Mouse (Mus musculus): ENCODE results near the gene Ralgapa2.

Gene Ralgapa2

DNA sequence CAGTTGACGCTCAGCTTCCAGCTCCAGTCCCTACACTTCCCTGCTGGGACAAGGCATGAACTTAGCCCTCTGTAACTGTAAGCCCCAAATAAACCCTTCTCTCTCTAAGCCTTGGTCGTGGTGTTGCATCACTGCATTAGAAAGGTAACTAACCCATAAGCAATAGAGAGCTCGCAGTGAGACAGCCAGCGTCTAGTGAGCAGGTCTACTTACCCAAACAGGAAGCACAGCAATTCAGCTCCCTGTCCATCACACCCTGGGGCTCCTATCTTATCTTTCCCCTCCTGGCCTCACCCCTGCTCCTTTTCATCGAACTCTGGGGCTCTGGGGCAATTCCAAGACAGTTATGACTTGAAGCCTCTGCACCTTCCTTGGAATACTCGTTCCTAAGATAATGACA, 13.8 kb downstream of the Ralgapa2 start:
- WGBS = 86% methylated on average over 6 of the region's 6 CpGs

DNA sequence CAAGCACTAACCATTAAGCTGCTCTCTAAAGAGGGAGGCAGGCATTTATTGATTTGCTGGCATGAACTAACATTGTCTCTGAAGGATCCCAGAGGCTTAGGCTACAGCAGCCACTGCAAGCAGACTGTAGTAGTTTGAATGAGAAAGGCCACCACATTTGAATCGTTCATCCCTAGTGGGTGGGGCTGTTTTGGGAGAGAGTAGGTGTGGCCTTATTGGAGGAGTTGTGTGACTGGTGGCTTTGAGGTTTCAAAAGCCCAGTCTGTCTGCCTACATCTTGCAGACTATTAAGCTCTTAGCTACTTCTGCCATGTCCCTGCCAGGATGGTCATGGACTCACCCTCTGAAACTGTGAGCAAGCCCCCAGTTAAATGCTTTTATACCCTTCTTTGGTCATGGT, 15.1 kb downstream of the Ralgapa2 start:
- WGBS = 26% methylated on average over 1 of the region's 1 CpGs

DNA sequence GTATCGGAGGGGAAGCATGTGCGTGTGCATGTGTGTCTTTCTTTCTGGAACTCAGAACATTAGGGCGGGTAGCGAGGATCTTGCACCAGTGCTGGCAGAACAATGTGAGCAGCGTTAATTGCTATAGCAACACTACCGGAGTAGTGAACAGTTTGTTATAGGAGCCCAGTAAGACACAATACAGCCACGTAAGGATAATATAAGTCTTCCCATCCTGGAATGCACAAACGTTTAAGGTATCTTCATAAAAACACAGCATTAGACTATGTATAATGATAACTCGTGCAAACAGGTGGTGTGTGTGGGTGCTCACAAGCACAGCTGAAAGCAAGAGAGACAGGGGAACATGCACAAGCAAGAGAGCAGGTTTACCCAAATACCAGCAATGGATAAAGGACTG, 16.4 kb downstream of the Ralgapa2 start:
- 60% methylated on average over 9 of the region's 9 CpGs for WGBS

DNA sequence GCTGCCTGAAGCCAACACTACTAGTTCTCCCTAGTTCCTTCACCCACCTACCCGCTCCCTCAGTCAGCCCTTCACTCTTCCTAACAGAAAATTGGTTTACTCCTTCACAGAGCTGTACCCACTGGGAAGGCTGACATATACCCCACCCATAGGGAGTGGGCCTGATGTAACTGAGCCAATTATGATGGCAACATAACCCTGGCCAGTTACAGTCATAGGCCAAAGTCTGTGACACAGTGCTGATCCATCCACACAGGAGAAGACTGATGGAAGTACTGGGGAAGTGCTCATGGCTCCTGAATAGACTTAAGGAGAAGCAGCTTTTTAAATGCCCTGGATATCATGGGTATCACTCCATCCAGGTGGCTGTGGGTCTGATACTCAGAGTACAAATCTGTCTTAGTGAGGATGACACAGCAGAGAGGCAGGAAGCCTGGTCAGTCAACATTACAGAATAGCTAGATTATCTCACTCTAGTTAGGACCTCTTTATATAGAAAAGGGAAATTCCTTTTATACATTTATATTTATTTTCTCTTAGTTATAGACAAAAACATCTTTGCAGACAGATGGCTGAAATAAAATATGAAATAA, 18.7 kb downstream of the Ralgapa2 start:
- 96% methylated on average over 1 of the region's 1 CpGs for WGBS

DNA sequence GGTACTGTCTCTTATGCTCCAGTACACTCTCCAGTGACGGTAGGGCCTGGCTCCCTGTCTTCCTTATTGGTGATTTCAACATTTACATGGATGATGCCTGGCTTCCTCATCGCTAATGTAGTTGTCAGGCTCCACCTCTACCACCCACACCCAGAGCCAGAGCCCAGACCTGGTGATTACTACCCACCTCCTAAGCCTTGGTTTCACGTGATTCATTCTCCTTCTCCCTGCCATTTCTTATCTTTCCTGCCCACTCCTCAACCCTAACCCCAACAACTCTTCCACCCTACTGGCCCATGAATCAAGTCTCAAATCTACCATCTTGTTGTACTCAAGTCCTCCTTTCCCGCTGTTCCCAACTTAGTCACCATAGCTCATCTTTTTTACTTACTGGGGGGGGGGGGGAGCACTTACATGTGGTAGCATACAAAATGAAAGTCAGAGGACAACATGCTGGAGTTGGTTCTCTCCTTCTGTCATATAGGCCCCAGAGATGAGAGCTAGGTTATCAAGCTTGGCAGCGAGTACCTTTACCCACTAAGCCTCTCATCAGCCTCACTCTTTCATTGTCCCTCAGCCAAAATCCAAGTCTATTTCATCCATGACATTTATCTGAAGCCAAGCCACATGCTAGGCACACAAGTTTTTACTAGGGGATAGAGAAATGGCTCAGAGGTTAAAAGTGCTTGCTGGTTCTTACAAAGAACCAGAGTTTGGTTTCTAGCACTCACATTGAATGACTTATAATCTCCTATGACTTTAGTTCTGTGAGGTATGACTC, 20.1 kb downstream of the Ralgapa2 start:
- 88% methylated on average over 5 of the region's 5 CpGs for WGBS

DNA sequence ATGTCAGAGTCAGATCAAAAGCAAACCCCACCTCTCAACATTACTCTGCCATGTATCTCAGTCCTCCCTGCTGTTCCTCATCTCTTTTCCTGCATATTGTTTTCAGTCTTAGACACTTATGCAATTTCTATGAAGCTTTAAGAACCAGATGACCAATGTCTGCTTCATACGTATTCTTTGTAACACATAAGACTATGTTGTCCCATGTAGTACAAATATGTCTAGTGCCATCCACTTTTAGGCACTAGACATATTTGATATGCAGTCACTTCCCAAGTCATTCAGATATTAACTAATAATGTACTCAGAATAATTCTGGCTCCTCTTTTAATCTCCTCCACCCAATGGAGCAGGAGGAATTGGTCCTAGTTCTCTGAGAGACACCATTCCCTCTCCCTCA, 21.2 kb downstream of the Ralgapa2 start:
- 98% methylated on average over 1 of the region's 1 CpGs for WGBS

DNA sequence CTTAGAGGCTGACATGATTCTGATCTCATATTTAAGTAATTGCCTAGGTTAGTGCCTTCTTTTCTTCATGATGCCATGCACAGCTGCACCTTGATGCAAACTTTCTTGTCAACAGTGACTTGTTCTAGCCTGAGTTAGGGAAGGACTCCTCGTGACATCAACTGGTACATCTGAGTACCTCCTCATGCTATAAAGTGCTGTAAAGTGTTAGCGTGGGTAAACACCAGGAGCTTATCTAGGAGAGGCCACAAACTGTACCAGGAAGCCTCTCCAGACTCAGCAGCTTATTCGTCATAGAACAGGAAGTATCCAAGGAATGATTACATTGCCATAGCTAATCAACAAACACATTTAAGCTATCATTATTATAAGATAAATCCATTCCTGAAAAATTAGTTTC, 23.9 kb downstream of the Ralgapa2 start:
- 87% methylated on average over 3 of the region's 3 CpGs for WGBS

DNA sequence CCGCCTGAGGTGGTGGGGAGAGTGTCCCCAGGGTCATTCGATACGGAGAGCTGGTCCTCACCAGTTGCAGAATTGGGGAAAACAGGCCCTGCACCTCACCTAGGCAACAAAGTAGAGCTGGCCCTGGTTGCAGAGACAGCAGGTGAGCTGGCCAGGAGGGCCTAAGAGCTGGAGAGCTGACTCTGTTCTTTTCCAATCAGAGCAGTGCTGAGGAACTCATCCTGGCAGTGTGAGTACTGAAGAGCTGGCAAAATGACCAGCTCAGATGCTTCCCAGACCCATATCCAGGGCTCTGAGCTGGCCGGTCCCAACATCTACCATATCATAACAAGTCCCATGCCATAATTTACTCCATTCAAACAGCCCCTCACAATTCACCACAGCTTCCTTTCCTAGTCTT, 34.7 kb downstream of the Ralgapa2 start:
- 97% methylated on average over 4 of the region's 4 CpGs for WGBS

DNA sequence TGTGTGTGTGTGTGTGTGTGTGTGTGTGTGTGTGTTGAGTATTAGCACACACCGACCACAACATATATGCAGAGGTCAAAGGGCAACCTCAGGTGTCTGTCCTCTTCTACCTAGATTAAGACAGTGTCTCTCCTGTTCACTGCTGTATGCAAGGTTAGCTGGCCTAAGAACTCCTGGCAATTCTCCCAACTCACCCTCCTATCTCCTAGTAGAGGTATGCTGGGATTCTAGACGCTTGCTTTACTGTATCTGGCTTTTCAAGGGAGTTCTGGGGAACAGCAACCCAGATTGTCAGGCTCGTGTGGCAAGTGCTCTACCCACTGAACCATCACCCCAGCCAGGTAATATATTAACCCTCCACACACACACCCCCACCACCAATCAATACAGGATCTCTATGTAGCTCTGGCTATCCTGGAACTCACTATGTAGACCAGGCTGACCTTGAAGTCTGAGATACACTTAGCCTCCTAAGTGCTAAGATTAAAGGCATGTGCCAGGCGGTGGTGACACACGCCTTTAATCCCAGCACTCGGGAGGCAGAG, 35.6 kb downstream of the Ralgapa2 start:
- 97% methylated on average over 6 of the region's 6 CpGs for WGBS

DNA sequence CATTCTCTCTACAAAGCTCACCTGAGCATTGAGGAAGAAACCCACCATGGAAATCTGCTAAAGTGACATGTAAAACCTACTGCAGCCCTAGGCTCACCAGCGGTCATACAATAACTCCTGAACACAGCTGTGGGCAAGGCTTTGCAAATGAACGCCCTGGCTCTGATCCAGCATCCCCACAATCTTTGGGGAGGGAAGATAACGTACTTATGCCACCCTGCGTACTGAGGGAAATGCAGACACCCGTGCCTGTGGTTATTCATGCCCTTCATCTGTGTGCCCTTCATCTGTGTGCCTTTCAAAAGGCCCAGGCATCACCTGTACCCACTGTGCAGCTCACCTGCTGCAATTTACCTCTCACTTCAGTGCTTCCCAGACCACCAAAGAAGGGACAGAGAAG, 41.2 kb downstream of the Ralgapa2 start:
- WGBS = 79% methylated on average over 5 of the region's 5 CpGs

DNA sequence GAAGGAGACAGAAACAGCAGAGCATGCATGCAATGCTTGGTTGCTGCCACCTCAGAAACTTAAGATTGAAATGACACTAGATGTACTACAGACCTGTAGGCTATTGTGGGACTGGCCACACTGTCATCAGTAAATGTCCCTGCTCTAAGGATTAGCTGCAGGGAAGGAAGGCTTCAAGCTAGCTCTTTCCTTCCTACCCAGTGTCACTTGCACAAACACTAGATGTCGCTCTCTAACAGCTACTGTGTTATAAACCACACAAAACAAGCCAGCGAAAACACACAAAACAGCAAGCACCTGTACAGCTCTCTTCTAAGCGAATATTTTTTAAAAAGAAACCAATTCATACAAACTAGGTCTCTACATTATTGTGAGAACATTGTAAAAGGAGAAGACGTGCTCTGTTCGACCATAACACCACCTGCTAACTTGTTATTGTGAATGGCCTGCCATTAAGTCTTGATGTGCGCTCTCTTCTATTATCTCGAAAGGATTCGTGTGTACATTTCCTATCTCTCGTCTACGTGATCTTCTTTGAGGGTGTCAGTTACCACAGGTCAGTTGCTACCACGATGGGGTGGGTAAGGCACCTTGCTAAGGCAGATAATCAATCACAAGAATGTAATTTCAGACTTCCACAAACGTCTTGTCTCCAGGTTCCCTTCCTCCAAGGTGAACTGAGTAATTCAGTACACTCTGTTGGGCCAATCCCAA, 42.3 kb downstream of the Ralgapa2 start:
- 54% methylated on average over 12 of the region's 12 CpGs for WGBS

DNA sequence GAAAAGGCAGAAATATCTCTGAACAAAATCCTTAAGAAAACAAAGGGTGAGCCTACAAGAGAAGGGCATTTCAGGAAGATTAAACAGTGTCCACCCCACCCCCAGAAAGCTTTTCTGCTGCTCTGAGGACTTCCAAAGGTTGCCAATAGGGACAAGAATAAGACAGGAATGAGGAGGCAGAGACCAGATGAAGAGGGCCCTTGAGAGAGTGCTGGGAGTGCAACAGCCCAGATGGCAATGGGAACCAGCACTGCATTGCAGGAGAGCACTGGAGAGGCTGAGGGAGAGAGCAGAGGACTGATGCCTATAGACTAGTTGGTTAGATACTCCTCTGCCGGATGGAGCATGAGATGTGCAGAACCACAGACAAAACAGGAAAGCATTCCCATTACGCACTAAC, 43.2 kb downstream of the Ralgapa2 start:
- 77% methylated on average over 2 of the region's 2 CpGs for WGBS

DNA sequence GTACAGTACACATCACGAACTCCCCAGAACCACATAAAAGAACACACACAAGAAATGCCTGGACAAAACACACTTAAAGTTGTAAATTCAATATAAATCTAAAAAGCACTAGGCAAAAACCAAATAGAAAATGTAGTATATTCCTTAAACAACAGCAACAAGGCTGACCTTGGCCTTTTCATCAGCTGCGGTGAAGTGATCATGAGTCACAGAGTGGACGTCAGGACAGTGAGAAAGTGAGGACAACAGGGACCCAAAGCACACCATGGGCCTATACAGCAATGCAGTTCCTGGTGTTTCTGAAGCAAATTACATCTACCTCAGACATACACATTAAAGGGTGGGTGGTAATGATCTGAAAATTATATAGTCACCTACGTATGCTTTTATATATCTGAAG, 44.1 kb downstream of the Ralgapa2 start:
- 94% methylated on average over 4 of the region's 4 CpGs for WGBS

DNA sequence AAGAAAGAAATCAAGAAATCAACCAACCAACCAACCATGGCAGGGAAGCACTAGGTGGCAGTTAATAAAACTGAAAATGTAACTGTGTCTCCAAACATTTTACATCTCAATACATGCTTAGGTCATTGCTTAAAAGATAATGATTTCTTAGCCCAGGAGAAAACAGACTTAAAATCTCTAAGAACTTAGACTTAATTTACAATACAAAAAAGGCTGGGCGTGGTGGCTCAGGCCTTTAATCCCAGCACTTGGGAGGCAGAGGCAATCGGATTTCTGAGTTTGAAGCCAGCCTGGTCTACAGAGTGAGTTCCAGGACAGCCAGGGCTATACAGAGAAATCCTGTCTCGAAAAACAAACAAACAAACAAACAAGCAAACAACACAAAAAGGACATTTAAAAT, 45.3 kb downstream of the Ralgapa2 start:
- WGBS = 93% methylated on average over 3 of the region's 3 CpGs

DNA sequence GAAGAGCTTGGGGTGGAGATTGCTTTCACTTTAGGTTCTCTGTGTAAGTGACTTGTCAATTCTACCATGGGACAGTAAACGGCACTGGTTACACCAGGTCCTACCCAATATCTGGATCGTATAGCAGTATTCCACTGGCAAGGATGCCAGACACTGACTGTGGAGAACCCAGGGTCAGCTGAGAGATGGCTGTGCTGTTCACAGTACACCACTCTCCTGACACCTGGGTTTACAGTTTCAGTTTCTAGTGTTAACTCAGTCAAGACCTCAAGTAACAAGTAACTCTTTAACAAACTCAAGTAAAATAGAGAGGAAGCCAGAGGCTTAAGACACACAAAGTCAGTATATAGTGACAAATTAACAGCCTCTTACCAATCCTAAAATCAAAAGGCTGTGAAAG, 54.6 kb downstream of the Ralgapa2 start:
- WGBS = 84% methylated on average over 2 of the region's 2 CpGs

DNA sequence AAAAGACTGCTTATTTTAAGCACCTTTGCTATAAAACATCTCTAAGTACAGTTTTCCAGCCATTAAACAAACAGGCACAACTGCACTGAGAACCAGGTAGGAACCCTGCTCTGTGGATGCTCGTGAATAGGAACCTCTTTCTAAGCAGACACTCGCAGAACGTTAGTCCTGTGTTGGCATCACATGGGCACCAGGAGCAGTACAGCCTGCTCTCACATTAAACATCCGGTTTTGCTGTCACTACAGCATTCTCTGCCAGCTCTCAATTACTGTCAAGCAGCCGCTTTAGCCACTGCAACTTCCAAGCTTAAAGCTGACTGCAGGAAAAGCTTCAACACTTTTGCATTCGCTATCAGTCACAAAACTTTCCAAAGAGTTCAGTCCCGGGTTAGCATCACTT, 55.5 kb downstream of the Ralgapa2 start:
- WGBS = 59% methylated on average over 7 of the region's 7 CpGs

DNA sequence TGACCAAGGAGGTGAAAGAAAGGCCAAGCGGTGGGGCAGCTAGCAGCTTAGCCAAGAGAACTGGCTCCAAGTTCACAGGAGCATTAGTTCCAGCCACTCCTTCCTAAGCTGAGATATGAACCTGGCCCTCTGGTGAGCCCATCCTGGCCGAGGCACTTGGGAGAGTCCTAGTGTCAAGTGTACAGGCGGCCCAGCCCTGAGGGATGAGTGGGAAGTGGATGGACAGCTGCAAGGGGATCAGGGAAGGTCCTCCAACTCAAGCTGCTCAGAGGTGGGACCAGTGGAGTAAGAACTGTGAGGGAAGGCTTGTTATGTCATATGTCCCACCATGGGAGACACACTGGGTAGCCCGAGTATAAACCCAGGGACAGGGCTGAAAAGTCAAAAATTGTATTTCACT, 56.1 kb downstream of the Ralgapa2 start:
- WGBS = 94% methylated on average over 4 of the region's 4 CpGs

DNA sequence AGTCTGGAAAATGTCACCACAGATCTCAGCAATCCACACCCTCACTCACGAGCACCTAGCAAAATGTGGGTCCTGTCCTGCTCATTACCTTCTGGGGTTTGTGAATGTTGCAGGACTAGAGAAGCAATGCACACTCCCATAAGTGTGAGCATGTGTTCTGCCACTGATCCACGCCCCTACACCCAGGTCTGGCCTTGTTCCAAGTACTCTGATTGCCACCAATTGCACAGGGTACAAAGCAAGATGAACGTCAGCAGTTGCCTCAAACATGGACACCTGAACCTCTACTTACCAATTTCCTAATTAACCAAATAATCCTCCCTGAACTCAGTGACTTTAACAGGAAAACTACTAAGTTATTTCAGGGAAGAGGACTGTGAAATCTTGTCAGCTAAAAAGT, 68.1 kb downstream of the Ralgapa2 start:
- WGBS = 67% methylated on average over 3 of the region's 3 CpGs

DNA sequence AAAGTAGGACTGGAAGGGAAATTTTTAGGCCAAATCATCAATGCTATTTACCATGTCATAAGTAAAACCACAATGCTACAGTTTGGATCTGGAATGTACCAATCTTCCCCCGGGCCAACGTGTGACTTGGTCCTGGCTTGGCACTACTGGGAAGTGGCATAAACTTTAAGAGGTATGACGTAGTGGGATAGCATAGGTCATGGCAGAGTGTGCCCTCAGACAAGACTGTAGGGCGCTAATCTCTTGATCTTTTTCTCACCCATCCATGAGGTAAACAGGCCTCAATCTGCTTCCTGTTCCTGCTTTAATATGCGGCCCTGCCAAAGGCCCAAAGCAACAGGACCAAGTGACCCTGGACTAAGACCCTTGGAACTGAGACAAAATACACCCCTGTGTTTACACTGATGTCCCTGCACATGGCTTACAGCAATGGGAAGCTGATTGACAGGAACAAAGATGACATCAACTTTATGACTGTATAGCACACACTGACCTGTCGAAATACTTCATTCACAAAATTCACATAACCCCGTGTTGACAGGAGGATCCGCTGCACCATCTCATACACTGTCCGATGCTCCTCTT, 68.8 kb downstream of the Ralgapa2 start:
- WGBS = 93% methylated on average over 9 of the region's 9 CpGs

DNA sequence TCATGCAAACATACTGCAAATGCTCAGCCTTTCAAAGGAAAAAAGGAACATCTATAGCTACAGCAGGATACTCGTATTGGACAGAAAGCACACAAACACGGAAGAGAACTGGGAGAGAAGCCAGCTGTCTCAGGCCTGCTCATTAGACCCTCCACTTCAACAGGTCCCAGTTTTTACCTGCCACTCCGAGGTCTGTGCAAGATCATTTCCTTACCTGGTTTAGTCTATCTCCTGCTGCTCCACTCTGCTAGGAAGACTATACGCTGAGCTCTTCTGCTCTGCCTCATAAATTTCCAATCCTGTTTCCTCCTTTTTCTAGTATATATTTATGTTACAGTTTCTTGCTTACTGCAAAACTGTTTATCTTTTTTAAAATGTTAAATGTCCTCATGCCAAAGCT, 70.4 kb downstream of the Ralgapa2 start:
- WGBS = 79% methylated on average over 4 of the region's 4 CpGs

DNA sequence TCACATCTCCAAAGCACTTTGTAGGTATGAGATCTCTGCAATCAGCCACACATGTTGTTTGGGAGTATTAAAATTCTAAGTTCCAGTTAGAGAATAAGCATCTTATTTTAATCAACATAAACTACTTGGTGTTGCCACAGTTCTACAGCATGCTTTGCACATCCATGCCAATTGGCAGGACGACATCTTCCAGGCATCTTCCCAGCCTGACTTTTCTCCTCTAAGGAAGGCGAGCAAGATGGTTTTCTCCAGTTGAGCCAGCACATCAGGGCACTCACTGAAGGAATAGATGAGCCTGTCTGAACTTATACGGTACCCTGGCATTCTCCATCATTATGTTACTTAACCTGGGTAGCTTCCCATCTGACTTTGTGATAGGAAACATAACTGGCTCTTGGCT, 83.4 kb downstream of the Ralgapa2 start:
- 90% methylated on average over 3 of the region's 3 CpGs for WGBS

DNA sequence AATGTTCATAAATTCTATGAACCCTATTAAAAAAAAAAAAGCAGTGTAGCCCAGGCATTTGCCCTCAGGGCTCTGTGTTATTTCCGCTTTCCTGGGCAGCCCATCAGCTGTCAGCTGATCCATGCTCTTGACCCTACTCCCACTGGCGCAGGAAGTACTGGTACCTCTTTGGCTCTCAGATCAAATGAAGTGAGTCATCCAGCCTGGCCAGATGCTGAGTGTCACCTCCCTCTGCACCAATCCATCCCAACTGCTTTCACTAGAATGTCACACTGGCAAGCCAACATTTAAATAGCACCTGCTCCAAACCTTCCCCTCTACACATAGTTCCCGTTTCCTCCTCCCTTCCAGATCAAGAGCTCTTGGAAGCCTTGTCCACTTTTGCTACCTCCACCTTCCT, 84.8 kb downstream of the Ralgapa2 start:
- 90% methylated on average over 3 of the region's 3 CpGs for WGBS
